Mouse (Mus musculus) G1E (cell line): Measurements from ENCODE around the gene Jam3.

Source experiments
- CTCF ChIP-seq: IDR thresholded peaks from 2 replicates; pipeline ENCODE4 v1.5.1; 2012; ENCODE audit warnings: low read depth, low read length, inconsistent platforms, mixed read lengths
- GATA1 ChIP-seq: IDR thresholded peaks from 2 replicates; pipeline ENCODE4 v1.6.1; 2012; ENCODE audit warnings: borderline replicate concordance, low read length, inconsistent platforms, mixed read lengths

DNA sequence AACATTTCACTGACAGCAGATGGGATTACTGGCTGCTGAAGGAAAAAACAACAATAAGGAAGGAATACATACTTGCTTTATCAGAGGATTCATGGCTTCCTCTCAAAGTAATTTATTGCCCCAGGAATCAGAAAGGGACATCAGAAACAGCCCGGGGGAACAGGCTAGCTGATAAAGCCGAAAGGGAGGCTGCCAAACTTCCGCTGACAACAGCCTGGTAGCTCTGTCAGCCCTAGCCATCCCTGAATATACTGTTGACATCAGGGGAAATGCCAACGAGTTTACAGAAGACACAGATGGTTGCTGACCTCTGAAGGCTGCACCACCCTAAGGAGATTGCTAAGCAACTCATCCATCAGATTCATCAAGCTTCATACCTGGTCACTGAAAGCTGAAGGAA is 26.6 kb downstream of the Jam3 start:
- no peak for TF ChIP-seq GATA1
- TF ChIP-seq CTCF, result no peak
